Mouse (Mus musculus) liver, embryonic 16.5 days (tissue): ENCODE results near the gene Hal. TPM values are rescaled to one million over a fixed set of nuclear protein-coding genes. Genes with fewer than 3 reads are reported as not detected.

Experiments
- ATAC-seq: fragments of 200-750 bp; cut with Nextera tagmentation; 2 replicates; pipeline ENCODE4 v1.8.0; 2017; ENCODE audit warnings: low read depth, mild to moderate bottlenecking, moderate number of reproducible peaks, moderate library complexity
- H3K27ac ChIP-seq: fragments of 300-500 bp; sonication (generic); 2 replicates; pipeline ENCODE4 v1.5.1; 2014; ENCODE audit warnings: mild to moderate bottlenecking, low read length
- H3K27me3 ChIP-seq: fragments of 300-500 bp; sonication (generic); 2 replicates; pipeline ENCODE4 v1.6.1; 2014; ENCODE audit warnings: low read depth, low read length, mixed read lengths; ENCODE audit not compliant: control insufficient read depth, insufficient read depth
- H3K36me3 ChIP-seq: fragments of 300-500 bp; sonication (generic); 2 replicates; pipeline ENCODE4 v1.6.1; 2014; ENCODE audit warnings: mild to moderate bottlenecking; ENCODE audit not compliant: control insufficient read depth, insufficient read depth
- H3K4me1 ChIP-seq: fragments of 300-500 bp; sonication (generic); 2 replicates; pipeline ENCODE4 v1.6.1; 2014; ENCODE audit warnings: low read depth, low read length, mixed read lengths; ENCODE audit not compliant: control insufficient read depth
- H3K4me2 ChIP-seq: fragments of 300-500 bp; sonication (generic); 2 replicates; pipeline ENCODE4 v1.6.1; 2014; ENCODE audit warnings: low read depth, low read length, mixed read lengths
- H3K4me3 ChIP-seq: fragments of 300-500 bp; sonication (generic); 2 replicates; pipeline ENCODE4 v1.5.1; 2014; ENCODE audit warnings: low read depth, mild to moderate bottlenecking, low read length
- H3K9ac ChIP-seq: fragments of 300-500 bp; sonication (generic); 2 replicates; pipeline ENCODE4 v1.6.1; 2014; ENCODE audit warnings: low read depth, low read length
- H3K9me3 ChIP-seq: fragments of 300-500 bp; sonication (generic); replicated peaks from 2 replicates; pipeline ENCODE4 v1.6.1; 2016; ENCODE audit warnings: low read length; ENCODE audit not compliant: control insufficient read depth
- WGBS: fragments of 180-500 bp; shearing (Covaris S2); extraction: QIAGEN DNeasy Blood & Tissue Kit; methylation state at CpG from one replicate; pipeline ENCODE4 v1.1.7; 2014; ENCODE audit not compliant: insufficient replicate concordance; 5-methylcytosine and 5-hydroxymethylcytosine counted together
- polyA plus RNA-seq: library from polyadenylated mRNA; unstranded; fragments of >200 nt; fragmentation: Nextera tagmentation; extraction: Ambion mirVana; gene quantifications from 2 replicates; pipeline ENCODE4 v1.2.1, GENCODE M21; 2015

The Hal gene
- polyA plus RNA-seq, 1 experiment from 2014 or later = 10.0 TPM

DNA sequence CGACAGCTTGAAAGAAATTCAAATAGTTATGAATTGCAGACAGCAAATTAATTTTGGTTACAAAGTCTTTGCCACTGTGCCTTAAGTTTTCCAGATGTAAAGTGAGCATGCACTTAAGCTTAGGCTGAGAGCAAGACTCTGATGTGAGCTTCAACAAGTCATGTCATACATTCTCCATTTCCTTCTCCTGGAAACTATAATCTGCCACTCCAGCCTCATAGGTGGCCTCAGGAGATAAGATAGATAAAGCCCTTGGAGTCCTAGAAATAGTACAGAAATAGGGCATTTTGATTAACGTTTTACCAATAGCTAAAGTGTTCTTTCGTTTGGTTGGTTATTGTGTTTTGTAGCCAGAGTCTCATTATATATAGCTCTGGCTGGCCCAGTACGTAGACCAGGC, 21.3 kb upstream of the Hal start:
- H3K27ac ChIP-seq = no peak overlapping the region
- 43% methylated on average over 4 of the region's 4 CpGs for WGBS
- H3K4me1 ChIP-seq = peaks cover 7% of the 10 kb centered on the region
- no peaks in the 10 kb centered on the region for H3K9me3 ChIP-seq
- no peak overlapping the region for H3K9ac ChIP-seq
- H3K4me2 ChIP-seq = no peak overlapping the region
- 0 out of 2 replicates have a peak, but pooled peaks have one; percentile 32 for ATAC-seq
- peaks cover 34% of the 10 kb centered on the region for H3K36me3 ChIP-seq
- no peak overlapping the region for H3K4me3 ChIP-seq
- no peaks in the 10 kb centered on the region for H3K27me3 ChIP-seq

DNA sequence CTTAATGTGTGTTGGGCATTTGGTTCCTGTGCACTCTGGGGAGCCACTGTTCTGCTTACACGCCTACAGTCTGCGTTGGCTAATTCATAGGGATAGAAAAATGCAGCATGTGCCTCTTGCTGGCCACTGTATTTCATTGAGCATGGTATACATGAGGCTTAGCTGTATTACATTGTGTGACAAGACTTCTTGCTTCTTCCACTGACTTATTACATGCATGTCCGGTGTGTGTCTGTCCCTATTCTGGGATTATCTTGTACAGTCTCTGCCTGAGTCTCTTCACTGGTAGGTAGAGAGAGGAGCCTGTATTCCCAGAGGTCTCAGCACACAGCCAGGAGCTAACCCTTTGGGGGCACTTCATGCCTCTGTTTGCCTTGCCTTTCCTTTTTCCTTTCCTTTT, 20.8 kb upstream of the Hal start:
- no peak for ATAC-seq
- WGBS = 86% methylated on average over 3 of the region's 3 CpGs
- Histone ChIP-seq H3K9ac (no peak overlapping the region), H3K36me3 (peaks cover 35% of the 10 kb centered on the region), H3K9me3 (no peaks in the 10 kb centered on the region), H3K4me3 (no peak overlapping the region), H3K27me3 (no peaks in the 10 kb centered on the region), H3K4me1 (peaks cover 7% of the 10 kb centered on the region), H3K4me2 (no peak overlapping the region), H3K27ac (no peak overlapping the region)

GRCm38 (mm10) chr10:93471415-93471814, 17.2 kb upstream of the Hal start:
- H3K36me3 ChIP-seq = peaks cover 38% of the 10 kb centered on the region

DNA sequence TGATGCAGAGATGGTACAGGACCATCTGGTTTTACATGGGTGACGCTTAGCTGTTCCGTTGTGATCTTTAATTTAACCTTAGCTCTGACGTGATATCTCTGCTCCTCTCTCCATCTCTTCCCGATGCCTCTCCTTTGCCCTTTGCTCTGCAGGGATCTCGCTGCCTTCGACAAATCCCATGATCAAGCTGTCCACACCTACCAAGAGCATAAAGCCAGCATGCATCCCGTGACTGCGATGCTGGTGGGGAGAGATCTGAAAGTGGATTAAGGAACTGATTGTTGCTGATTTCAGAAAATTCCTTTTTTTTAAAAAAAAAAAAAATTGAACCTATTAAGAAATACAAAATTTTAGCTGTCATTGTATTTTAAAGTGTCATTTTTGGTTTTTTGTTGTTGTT, 4.1 kb upstream of the Hal start:
- no peak overlapping the region for H3K27ac ChIP-seq
- peaks cover 12% of the 10 kb centered on the region for H3K4me1 ChIP-seq

More at GRCm38 (mm10) chr10:93471415-93471814, 17.2 kb upstream of the Hal start:
- Histone ChIP-seq H3K27me3 (no peaks in the 10 kb centered on the region), H3K4me2 (no peak overlapping the region), H3K27ac (no peak overlapping the region), H3K4me1 (peaks cover 7% of the 10 kb centered on the region), H3K4me3 (no peak overlapping the region), H3K9me3 (no peaks in the 10 kb centered on the region), H3K9ac (no peak overlapping the region)
- 49% methylated on average over 11 of the region's 11 CpGs for WGBS
- 0 out of 2 replicates have a peak, but pooled peaks have one; percentile 16 for ATAC-seq

GRCm38 (mm10) chr10:93485055-93485691, 3.4 kb upstream of the Hal start:
- no peak overlapping the region for H3K4me2 ChIP-seq
- 67% methylated on average over 8 of the region's 8 CpGs for WGBS
- ATAC-seq = peak; percentile 28
- H3K36me3 ChIP-seq = peaks cover 19% of the 10 kb centered on the region
- no peak overlapping the region for H3K27ac ChIP-seq
- H3K4me3 ChIP-seq = no peak overlapping the region
- peaks cover 12% of the 10 kb centered on the region for H3K4me1 ChIP-seq
- H3K9ac ChIP-seq = no peak overlapping the region
- H3K27me3 ChIP-seq = no peaks in the 10 kb centered on the region
- no peaks in the 10 kb centered on the region for H3K9me3 ChIP-seq

More for the DNA sequence above, 4.1 kb upstream of the Hal start:
- no peak overlapping the region for H3K4me3 ChIP-seq
- WGBS = 75% methylated on average over 8 of the region's 8 CpGs
- no peak overlapping the region for H3K9ac ChIP-seq
- H3K9me3 ChIP-seq = no peaks in the 10 kb centered on the region
- no peak for ATAC-seq
- no peaks in the 10 kb centered on the region for H3K27me3 ChIP-seq
- no peak overlapping the region for H3K4me2 ChIP-seq
- peaks cover 19% of the 10 kb centered on the region for H3K36me3 ChIP-seq

GRCm38 (mm10) chr10:93486622-93487021, 1.9 kb upstream of the Hal start:
- no peak overlapping the region for H3K27ac ChIP-seq
- WGBS = 20% methylated on average over 4 of the region's 4 CpGs
- peaks cover 9% of the 10 kb centered on the region for H3K36me3 ChIP-seq
- no peaks in the 10 kb centered on the region for H3K9me3 ChIP-seq
- H3K9ac ChIP-seq = no peak overlapping the region
- no peak for ATAC-seq
- H3K4me3 ChIP-seq = no peak overlapping the region
- H3K4me1 ChIP-seq = peaks cover 12% of the 10 kb centered on the region
- no peaks in the 10 kb centered on the region for H3K27me3 ChIP-seq
- H3K4me2 ChIP-seq = no peak overlapping the region

DNA sequence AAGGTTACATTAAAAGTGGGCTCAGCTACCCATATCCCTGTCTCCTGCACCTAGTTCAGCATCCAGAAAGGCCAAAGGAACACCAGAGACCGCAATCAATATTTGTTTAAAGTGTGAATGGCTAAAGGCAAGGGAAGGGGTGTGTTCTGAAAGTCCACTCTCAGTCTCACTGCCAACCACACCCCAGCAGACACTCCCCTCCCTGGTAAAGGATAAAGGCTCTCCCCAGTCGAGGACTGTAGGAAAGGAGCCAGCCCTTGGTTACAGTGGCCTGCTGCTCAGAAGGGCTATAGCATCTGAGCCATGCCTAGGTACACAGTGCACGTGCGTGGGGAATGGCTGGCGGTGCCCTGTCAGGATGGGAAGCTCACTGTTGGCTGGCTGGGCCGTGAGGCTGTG, 259 bp downstream of the Hal start:
- Histone ChIP-seq H3K27me3 (no peaks in the 10 kb centered on the region), H3K4me1 (peaks cover 12% of the 10 kb centered on the region), H3K9me3 (no peaks in the 10 kb centered on the region), H3K9ac (no peak overlapping the region), H3K4me3 (peak overlapping the region; percentile 1; the same call in 1 of the 2 replicates), H3K4me2 (peak overlapping the region; percentile 10), H3K27ac (peak overlapping the region; percentile 47), H3K36me3 (0 out of 2 replicates have a peak, but pooled peaks cover 3% of the 10 kb centered on the region)
- peak; percentile 64 for ATAC-seq
- 55% methylated on average over 6 of the region's 6 CpGs for WGBS

GRCm38 (mm10) chr10:93490451-93490850, 1.9 kb downstream of the Hal start:
- no peak overlapping the region for H3K9ac ChIP-seq
- peaks cover 12% of the 10 kb centered on the region for H3K4me1 ChIP-seq
- no peak overlapping the region for H3K4me3 ChIP-seq
- ATAC-seq = no peak
- H3K27me3 ChIP-seq = no peaks in the 10 kb centered on the region
- H3K9me3 ChIP-seq = no peaks in the 10 kb centered on the region
- 53% methylated on average over 4 of the region's 4 CpGs for whole genome bisulfite sequencing
- H3K4me2 ChIP-seq = no peak overlapping the region
- no peak overlapping the region for H3K27ac ChIP-seq
- H3K36me3 ChIP-seq = no peaks in the 10 kb centered on the region

DNA sequence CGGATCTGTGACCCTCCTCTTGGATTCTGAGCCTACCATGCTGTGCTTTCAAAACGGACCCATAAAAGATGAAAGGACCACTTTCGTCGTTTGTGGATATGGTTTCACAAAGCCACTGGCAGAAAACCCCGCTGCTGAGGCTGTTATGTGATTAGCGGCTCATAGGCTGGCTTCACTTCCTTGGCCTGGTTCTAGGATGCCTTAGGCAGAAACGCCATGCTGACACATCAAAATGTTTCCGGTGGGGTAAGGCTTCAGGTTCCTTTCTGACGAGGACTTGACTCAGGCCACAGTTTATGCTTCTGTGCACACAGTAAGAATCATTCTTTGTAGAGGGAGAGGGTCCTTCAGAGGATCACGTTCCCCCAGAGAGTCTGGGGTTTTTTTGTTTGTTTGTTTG, 12.3 kb downstream of the Hal start:
- H3K36me3 ChIP-seq = no peaks in the 10 kb centered on the region
- no peak overlapping the region for H3K4me2 ChIP-seq
- no peak overlapping the region for H3K9ac ChIP-seq
- no peak overlapping the region for H3K27ac ChIP-seq
- WGBS = 47% methylated on average over 10 of the region's 10 CpGs
- H3K4me1 ChIP-seq = no peaks in the 10 kb centered on the region
- no peak overlapping the region for H3K4me3 ChIP-seq
- H3K9me3 ChIP-seq = no peaks in the 10 kb centered on the region
- ATAC-seq = no peak
- no peaks in the 10 kb centered on the region for H3K27me3 ChIP-seq
